Mouse (Mus musculus): ENCODE measurements at regions not wholly inside any gene's neighbourhood (a gene's known extent, or its start where the extent isn't known, plus 50 kb on each side); places are given as distances from the start of the nearest gene placed in this dataset.

- Histone ChIP-seq H3K27me3 (no peaks in the 10 kb centered on the region), H3K27ac (replicated peaks) (no peak overlapping the region), H3K36me3 (no peaks in the 10 kb centered on the region), H3K4me2 (replicated peaks) (no peak overlapping the region), H3K9ac (replicated peaks) (no peak overlapping the region), H3K4me1 (peaks cover 3% of the 10 kb centered on the region; the same call in 1 of the 2 replicates), H3K9me3 (peaks cover 4% of the 10 kb centered on the region; the same call in 1 of the 2 replicates), H3K4me3 (no peak overlapping the region)
- 79% methylated on average over 5 of the region's 5 CpGs for WGBS
- ATAC-seq (ENCODE audit: low FRiP score, low read depth), result no peak
Measured at GRCm38 (mm10) chr17:45859441-45859840, 125.8 kb upstream of the 1600014C23Rik start.

GRCm38 (mm10) chr17:45853931-45854653 is 120.4 kb upstream of the 1600014C23Rik start:
- H3K4me3 ChIP-seq, result no peak overlapping the region
- H3K4me2 ChIP-seq (replicated peaks), result no peak overlapping the region
- H3K4me1 ChIP-seq, result peaks cover 7% of the 10 kb centered on the region; the same call in 1 of the 2 replicates
- peaks cover 4% of the 10 kb centered on the region; the same call in 1 of the 2 replicates for H3K9me3 ChIP-seq
- no peak overlapping the region for H3K9ac ChIP-seq (replicated peaks)
- H3K27me3 ChIP-seq, result peaks cover 17% of the 10 kb centered on the region; the same call in 1 of the 2 replicates
- no peak overlapping the region for H3K27ac ChIP-seq (replicated peaks)
- ATAC-seq (ENCODE audit: low FRiP score, low read depth), result no peak
- 76% methylated on average over 21 of the region's 21 CpGs for WGBS
- no peaks in the 10 kb centered on the region for H3K36me3 ChIP-seq

- H3K27ac ChIP-seq (replicated peaks), result no peak overlapping the region
Measured at GRCm38 (mm10) chr17:45852402-45852801, 118.8 kb upstream of the 1600014C23Rik start.

GRCm38 (mm10) chr17:45851723-45852396 is 118.2 kb upstream of the 1600014C23Rik start:
- 59% methylated on average over 8 of the region's 8 CpGs for WGBS
- Histone ChIP-seq H3K4me2 (replicated peaks) (no peak overlapping the region), H3K27me3 (peaks cover 25% of the 10 kb centered on the region), H3K9ac (replicated peaks) (no peak overlapping the region), H3K27ac (replicated peaks) (no peak overlapping the region), H3K36me3 (no peaks in the 10 kb centered on the region), H3K9me3 (no peaks in the 10 kb centered on the region), H3K4me1 (peaks cover 7% of the 10 kb centered on the region; the same call in 1 of the 2 replicates), H3K4me3 (no peak overlapping the region)
- ATAC-seq (ENCODE audit: low FRiP score, low read depth), result no peak

More at GRCm38 (mm10) chr17:45852402-45852801, 118.8 kb upstream of the 1600014C23Rik start:
- no peak for ATAC-seq (ENCODE audit: low FRiP score, low read depth)
- Histone ChIP-seq H3K4me3 (no peak overlapping the region), H3K27me3 (peaks cover 24% of the 10 kb centered on the region), H3K4me1 (peaks cover 7% of the 10 kb centered on the region; the same call in 1 of the 2 replicates), H3K9ac (replicated peaks) (no peak overlapping the region), H3K9me3 (no peaks in the 10 kb centered on the region), H3K36me3 (no peaks in the 10 kb centered on the region), H3K4me2 (replicated peaks) (no peak overlapping the region)
- 55% methylated on average over 5 of the region's 5 CpGs for WGBS

- ATAC-seq (ENCODE audit: low FRiP score, low read depth), result no peak
- Histone ChIP-seq H3K9me3 (peaks cover 2% of the 10 kb centered on the region), H3K27ac (replicated peaks) (no peak overlapping the region)
Measured at GRCm38 (mm10) chr17:45850976-45851375, 117.3 kb upstream of the 1600014C23Rik start.

DNA sequence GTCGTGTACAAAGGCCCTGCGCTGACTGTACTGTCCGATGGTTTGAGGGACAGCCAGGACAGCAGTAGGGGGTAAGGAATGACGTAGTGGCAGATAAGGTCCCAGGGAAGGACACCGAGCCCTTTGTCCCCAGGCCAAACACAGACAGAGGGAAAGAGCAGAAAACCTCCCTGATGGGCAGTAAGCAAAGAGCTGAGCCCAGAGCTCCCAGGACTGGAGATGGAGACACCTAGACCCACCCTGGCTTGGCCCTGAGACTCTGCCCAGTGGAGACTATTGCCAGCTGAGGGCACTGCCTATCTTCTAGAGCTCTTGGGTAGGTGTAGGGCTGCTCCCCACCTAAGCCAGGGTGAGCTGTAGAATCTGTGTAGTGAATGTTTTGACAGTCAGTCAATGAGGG is 116.5 kb upstream of the 1600014C23Rik start:
- Histone ChIP-seq H3K9me3 (peaks cover 7% of the 10 kb centered on the region), H3K27ac (replicated peaks) (no peak overlapping the region), H3K4me1 (peaks cover 7% of the 10 kb centered on the region; the same call in 1 of the 2 replicates), H3K9ac (replicated peaks) (no peak overlapping the region), H3K4me3 (no peak overlapping the region), H3K36me3 (no peaks in the 10 kb centered on the region), H3K4me2 (replicated peaks) (no peak overlapping the region), H3K27me3 (peaks cover 25% of the 10 kb centered on the region)
- 72% methylated on average over 5 of the region's 5 CpGs for WGBS
- no peak for ATAC-seq (ENCODE audit: low FRiP score, low read depth)

More at GRCm38 (mm10) chr17:45850976-45851375, 117.3 kb upstream of the 1600014C23Rik start:
- Histone ChIP-seq H3K4me3 (no peak overlapping the region), H3K9ac (replicated peaks) (no peak overlapping the region), H3K4me1 (peaks cover 7% of the 10 kb centered on the region; the same call in 1 of the 2 replicates), H3K4me2 (replicated peaks) (no peak overlapping the region), H3K27me3 (peaks cover 25% of the 10 kb centered on the region), H3K36me3 (no peaks in the 10 kb centered on the region)
- WGBS, result 82% methylated on average over 6 of the region's 6 CpGs

GRCm38 (mm10) chr17:45848605-45849004 is 115.0 kb upstream of the 1600014C23Rik start:
- peaks cover 7% of the 10 kb centered on the region for H3K9me3 ChIP-seq
- H3K9ac ChIP-seq (replicated peaks), result no peak overlapping the region
- no peak overlapping the region for H3K27ac ChIP-seq (replicated peaks)
- H3K27me3 ChIP-seq, result peaks cover 25% of the 10 kb centered on the region
- ATAC-seq (ENCODE audit: low FRiP score, low read depth), result no peak
- WGBS, result 35% methylated on average over 8 of the region's 8 CpGs
- H3K4me1 ChIP-seq, result peaks cover 7% of the 10 kb centered on the region; the same call in 1 of the 2 replicates
- no peaks in the 10 kb centered on the region for H3K36me3 ChIP-seq
- H3K4me2 ChIP-seq (replicated peaks), result no peak overlapping the region
- no peak overlapping the region for H3K4me3 ChIP-seq

DNA sequence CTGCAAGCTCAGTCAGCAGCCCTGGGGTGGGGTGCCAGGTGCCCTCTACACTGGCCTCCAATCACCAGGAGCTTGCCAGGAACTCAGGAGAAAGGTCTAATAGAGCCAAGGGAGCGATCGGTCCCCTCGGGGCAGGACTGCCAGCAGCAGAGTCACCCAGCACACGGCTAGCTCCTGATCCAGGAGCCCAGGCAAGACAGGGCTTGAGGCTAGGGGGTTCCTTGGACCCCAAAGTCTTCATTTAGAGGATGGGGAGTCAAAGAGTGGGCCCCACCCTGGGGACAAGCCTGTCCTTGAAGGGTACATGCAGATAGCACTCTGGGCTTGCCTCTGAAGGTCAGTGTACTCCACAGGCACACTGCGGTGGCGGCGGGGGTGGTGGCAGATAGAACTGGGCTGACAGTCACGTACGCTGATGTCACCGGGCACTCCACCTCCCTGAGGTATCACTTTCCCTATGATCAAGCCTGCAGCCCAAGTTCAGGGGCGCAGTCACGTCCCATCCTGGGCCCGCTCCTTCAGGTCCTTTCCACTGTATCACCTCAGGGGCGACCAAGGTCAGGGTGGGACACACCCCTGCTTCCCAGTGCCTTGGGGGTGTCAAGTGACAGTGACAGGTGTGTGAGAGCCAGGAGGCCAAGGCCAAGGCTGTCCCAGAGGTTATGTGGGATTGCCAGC is 114.2 kb upstream of the 1600014C23Rik start:
- H3K4me1 ChIP-seq, result peaks cover 7% of the 10 kb centered on the region; the same call in 1 of the 2 replicates
- peaks cover 7% of the 10 kb centered on the region for H3K9me3 ChIP-seq
- no peak overlapping the region for H3K4me3 ChIP-seq
- no peak overlapping the region for H3K4me2 ChIP-seq (replicated peaks)
- ATAC-seq (ENCODE audit: low FRiP score, low read depth), result no peak
- H3K36me3 ChIP-seq, result no peaks in the 10 kb centered on the region
- no peak overlapping the region for H3K9ac ChIP-seq (replicated peaks)
- WGBS, result 92% methylated on average over 14 of the region's 14 CpGs
- H3K27me3 ChIP-seq, result peaks cover 21% of the 10 kb centered on the region
- no peak overlapping the region for H3K27ac ChIP-seq (replicated peaks)

DNA sequence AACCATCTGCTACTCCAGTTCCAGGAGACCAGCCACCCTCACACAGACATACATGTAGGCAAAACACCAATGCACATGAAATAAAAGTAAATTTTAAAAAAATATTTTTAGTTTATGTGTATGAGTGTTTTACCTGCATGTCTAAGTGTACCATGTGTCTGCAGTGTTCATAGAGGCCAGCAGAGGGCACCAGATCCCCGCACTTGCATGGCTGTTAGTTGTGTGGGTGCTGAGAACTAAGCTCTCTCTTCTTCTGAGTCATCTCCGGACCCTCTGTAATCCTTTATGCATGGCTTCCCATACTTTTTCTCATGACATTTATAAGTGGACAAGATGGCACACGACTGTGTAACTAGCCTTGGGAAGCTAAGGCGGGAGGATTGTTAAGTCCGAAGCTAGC is 112.2 kb upstream of the 1600014C23Rik start:
- H3K9ac ChIP-seq (replicated peaks), result no peak overlapping the region
- ATAC-seq (ENCODE audit: low FRiP score, low read depth), result no peak
- peaks cover 7% of the 10 kb centered on the region for H3K9me3 ChIP-seq
- no peak overlapping the region for H3K4me3 ChIP-seq
- WGBS, result 91% methylated on average over 5 of the region's 5 CpGs
- H3K27ac ChIP-seq (replicated peaks), result no peak overlapping the region
- peaks cover 11% of the 10 kb centered on the region for H3K27me3 ChIP-seq
- H3K4me2 ChIP-seq (replicated peaks), result no peak overlapping the region
- H3K36me3 ChIP-seq, result no peaks in the 10 kb centered on the region
- H3K4me1 ChIP-seq, result no peaks in the 10 kb centered on the region

GRCm38 (mm10) chr17:45836731-45837130 is 103.1 kb upstream of the 1600014C23Rik start:
- no peaks in the 10 kb centered on the region for H3K9me3 ChIP-seq
- no peak overlapping the region for H3K9ac ChIP-seq (replicated peaks)
- H3K4me2 ChIP-seq (replicated peaks), result no peak overlapping the region
- WGBS, result 62% methylated on average over 7 of the region's 7 CpGs
- H3K4me3 ChIP-seq, result no peak overlapping the region
- peaks cover 11% of the 10 kb centered on the region; the same call in 1 of the 2 replicates for H3K4me1 ChIP-seq
- no peaks in the 10 kb centered on the region for H3K27me3 ChIP-seq
- ATAC-seq (ENCODE audit: low FRiP score, low read depth), result no peak
- no peak overlapping the region for H3K27ac ChIP-seq (replicated peaks)
- H3K36me3 ChIP-seq, result no peaks in the 10 kb centered on the region

- Histone ChIP-seq H3K9me3 (no peaks in the 10 kb centered on the region), H3K4me2 (replicated peaks) (no peak overlapping the region), H3K36me3 (no peaks in the 10 kb centered on the region), H3K4me3 (no peak overlapping the region), H3K27me3 (no peaks in the 10 kb centered on the region), H3K4me1 (peaks cover 11% of the 10 kb centered on the region; the same call in 1 of the 2 replicates), H3K27ac (replicated peaks) (no peak overlapping the region), H3K9ac (replicated peaks) (no peak overlapping the region)
- WGBS, result 68% methylated on average over 7 of the region's 7 CpGs
- ATAC-seq (ENCODE audit: low FRiP score, low read depth), result no peak
Measured at GRCm38 (mm10) chr17:45836253-45836652, 102.6 kb upstream of the 1600014C23Rik start.
